Mouse (Mus musculus) right cerebral cortex, postnatal 25 days (tissue): ENCODE data around the gene Sectm1b.
A peak's percentile ranks its signal among the peaks of the same experiment; 100 is the strongest.

ENCODE experiments used
- DNase-seq: peaks from one replicate; pipeline ENCODE4 v3.0.0; 2022

Gene Sectm1b

GRCm38 (mm10) chr11:121017703-121018102, 45.7 kb downstream of the Sectm1b start:
- DNase-seq, result peak; percentile 44

- DNase-seq, result no peak
These were observed 47.9 kb downstream of the Sectm1b start for GRCm38 (mm10) chr11:121015472-121015871.

DNA sequence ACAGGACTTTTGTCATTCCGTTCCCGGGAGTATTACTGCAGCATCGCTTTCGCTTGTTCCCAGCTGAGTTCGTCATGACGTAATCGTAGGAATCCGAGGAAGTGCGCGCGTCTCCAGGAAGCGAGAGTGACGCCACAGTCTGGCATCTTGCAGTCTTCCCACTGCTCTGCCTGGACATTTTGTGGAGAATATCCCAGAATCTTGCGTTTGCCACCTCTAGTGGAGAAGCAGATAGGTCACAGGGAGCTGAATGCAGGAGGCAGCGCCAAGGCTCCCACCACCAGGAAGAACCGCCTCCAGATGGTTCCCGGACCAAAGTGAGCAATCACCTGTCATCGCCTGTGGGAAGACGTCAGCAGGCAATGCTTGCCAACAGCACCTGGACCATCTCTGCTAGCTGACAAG, 48.5 kb downstream of the Sectm1b start:
- peak; percentile 61 for DNase-seq

DNA sequence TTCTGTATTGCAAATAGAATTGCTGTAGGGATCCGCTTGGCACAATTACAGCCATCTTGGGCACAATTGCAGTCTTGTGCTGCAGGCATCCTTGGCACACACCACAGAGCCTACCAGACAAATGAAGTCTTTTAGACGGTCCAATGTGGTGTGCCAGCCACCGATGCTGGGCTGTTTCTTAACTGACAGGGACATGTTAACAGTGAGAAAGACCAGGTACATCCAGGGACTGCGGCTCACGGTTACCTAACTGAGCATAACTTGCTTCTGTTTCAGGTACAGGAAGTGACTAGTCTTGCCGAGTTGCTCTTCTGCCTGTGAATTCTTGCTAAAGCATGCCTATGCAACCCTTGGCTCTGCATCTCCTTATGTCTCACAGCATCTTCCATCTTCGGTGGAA, 49.7 kb downstream of the Sectm1b start:
- no peak for DNase-seq

- DNase-seq, result no peak
These were observed 53.2 kb downstream of the Sectm1b start for GRCm38 (mm10) chr11:121010044-121010755.

DNA sequence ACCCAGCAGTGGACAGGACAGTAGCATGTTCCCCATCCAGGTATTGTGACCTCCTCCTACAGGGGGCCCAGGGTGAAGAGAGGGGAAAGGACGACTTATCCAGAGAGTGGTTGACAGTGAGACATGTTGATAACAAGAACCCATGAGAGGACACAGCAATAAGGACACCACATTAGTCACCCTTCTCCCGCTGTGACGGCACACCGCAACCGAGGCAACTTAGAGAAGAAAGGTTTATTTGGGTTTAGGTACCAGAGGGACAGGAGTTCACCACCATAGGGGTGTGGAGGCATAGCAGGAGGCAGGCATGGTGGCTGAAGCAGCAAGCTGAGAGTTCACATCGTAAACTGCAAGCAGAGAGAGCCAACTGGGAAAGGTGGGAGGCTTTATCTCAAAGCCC, 57.2 kb downstream of the Sectm1b start:
- no peak for DNase-seq

GRCm38 (mm10) chr11:121004281-121004680, 59.1 kb downstream of the Sectm1b start:
- no peak for DNase-seq
